Mouse (Mus musculus) bone marrow, adult 2 months (tissue): Measurements from ENCODE around the gene Cog2.

Source experiments
- CTCF ChIP-seq: fragments of 200-500 bp; IDR thresholded peaks from 2 replicates; pipeline ENCODE4 v1.5.1; 2011; ENCODE audit warnings: low read length, control low read depth; ENCODE audit not compliant: control insufficient read depth, insufficient read depth
- POLR2A ChIP-seq: fragments of 200-500 bp; IDR thresholded peaks from 2 replicates; pipeline ENCODE4 v1.6.1; 2011; ENCODE audit warnings: low read depth, mild to moderate bottlenecking, control low read depth, low read length, borderline replicate concordance; ENCODE audit not compliant: control insufficient read depth

GRCm38 (mm10) chr8:124556658-124557057 lies 36.1 kb downstream of the Cog2 start:
- TF ChIP-seq CTCF: no peak
- TF ChIP-seq POLR2A: no peak
